28 mouse cellular contexts compared by ENCODE assay signal in the genomic region with DNA sequence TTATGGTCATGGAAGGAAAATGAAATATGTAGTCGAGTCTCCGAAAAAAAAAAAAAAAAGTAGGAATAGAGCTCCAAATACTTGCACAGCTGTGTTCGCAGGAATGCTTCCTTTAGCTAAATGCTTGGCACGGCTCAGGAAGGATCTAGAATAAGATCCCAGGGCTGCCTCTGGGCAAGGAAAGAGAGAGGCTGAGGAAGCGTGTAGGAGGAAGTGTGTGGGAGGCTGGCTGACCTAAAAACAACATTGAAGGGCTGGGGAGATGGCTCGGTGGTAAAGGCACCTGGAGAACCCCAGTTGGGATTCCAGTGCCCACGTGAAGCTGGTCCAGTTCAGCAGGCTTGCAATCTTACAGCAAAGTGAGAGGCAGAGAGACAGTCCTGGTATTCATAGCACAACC. TPM values are rescaled to one million over a fixed set of nuclear protein-coding genes. Genes with fewer than 3 reads are reported as not detected.
A peak's percentile ranks its signal among the peaks of the same experiment; 100 is the strongest.
DNase-seq lines count a peak whose midpoint lies in the region; ATAC-seq lines count a peak whose summit lies in the region.
"Had no signal": no experiment of that assay in that cellular context is flagged by ENCODE, and none has a peak within 500 bp of the region (broad histone marks: within the 10 kb centered on the region; RNA-seq: fewer than 3 reads in every experiment).

No protein-coding gene starts in this region.

- peak; percentile 92 for ATAC-seq in frontal cortex, adult (ENCODE audit: low TSS enrichment)
- no peak for ATAC-seq in granulocyte monocyte progenitor cell, adult 5-6 weeks (replicated peaks; ENCODE audit: poor library complexity, severe bottlenecking)
- ATAC-seq: CD4-positive, CD25-positive, alpha-beta regulatory T cell, adult 4 months; inflammation-experienced regulatory T-cells, adult 6 months; midbrain, embryonic 15.5 days; Patski had no signal

- intact Hi-C loops in left cerebral cortex, postnatal 36 days (cut with DNase I), result no loop called here

- H3K27ac ChIP-seq in midbrain, embryonic 10.5 days (replicated peaks), result no peak overlapping the region
- H3K27ac ChIP-seq: embryonic facial prominence, embryonic 13.5 days; hindbrain, embryonic 12.5 days; limb, embryonic 13.5 days; liver, embryonic 14.5 days; midbrain, embryonic 15.5 days had no signal

- H3K36me3 ChIP-seq in midbrain, embryonic 10.5 days, result no peaks in the 10 kb centered on the region
- H3K36me3 ChIP-seq: hindbrain, embryonic 12.5 days; limb, embryonic 13.5 days; midbrain, embryonic 15.5 days had no signal

- no peak for DNase-seq in frontal cortex, postnatal 10 days (ENCODE audit: low spot score in 2 of 2)
- peak; percentile 74 for DNase-seq in right cerebral cortex, adult 18-20 months
- no peak for DNase-seq in right cerebral cortex, postnatal 4 days
- DNase-seq in left cerebral cortex, postnatal 36 days (ENCODE audit: low spot score in 2 of 2), result peak; percentile 43 to 62
- DNase-seq in midbrain, embryonic 10.5 days (ENCODE audit: low spot score), result no peak
- DNase-seq in cerebellum, postnatal 4 days (ENCODE audit: low spot score in 2 of 2), result no peak
- DNase-seq: adrenal gland, adult 8-10 months; cerebellum, adult 9-11 months; gastrocnemius, postnatal 25 days; heart, postnatal 14 days; kidney, adult 9 months; kidney, postnatal 4 days; lung, postnatal 10 days; thymus, adult 18-20 months; thymus, postnatal 4 days had no signal

- no peaks in the 10 kb centered on the region for H3K27me3 ChIP-seq in midbrain, embryonic 10.5 days (ENCODE audit: low read depth, poor library complexity, severe bottlenecking)
- H3K27me3 ChIP-seq: embryonic facial prominence, embryonic 13.5 days; heart, embryonic 12.5 days; hindbrain, embryonic 12.5 days; limb, embryonic 13.5 days; megakaryocyte, embryonic 14.5 days; midbrain, embryonic 15.5 days; Patski had no signal

- WGBS in midbrain, embryonic 10.5 days, result 91% methylated on average over 7 of the region's 7 CpGs

- no peaks in the 10 kb centered on the region for H3K9me3 ChIP-seq in midbrain, embryonic 10.5 days (replicated peaks)
- H3K9me3 ChIP-seq: embryonic facial prominence, embryonic 13.5 days; heart, embryonic 12.5 days; hindbrain, embryonic 12.5 days; limb, embryonic 13.5 days; megakaryocyte, embryonic 14.5 days; midbrain, embryonic 15.5 days had no signal

- no peaks in the 10 kb centered on the region for H3K4me1 ChIP-seq in midbrain, embryonic 10.5 days
- H3K4me1 ChIP-seq: embryonic facial prominence, embryonic 13.5 days; heart, embryonic 12.5 days; hindbrain, embryonic 12.5 days; limb, embryonic 13.5 days; midbrain, embryonic 15.5 days had no signal

- no peak overlapping the region for H3K4me3 ChIP-seq in midbrain, embryonic 10.5 days
- H3K4me3 ChIP-seq: embryonic facial prominence, embryonic 13.5 days; heart, embryonic 12.5 days; hindbrain, embryonic 12.5 days; limb, embryonic 13.5 days; megakaryocyte, embryonic 14.5 days; midbrain, embryonic 15.5 days; myocyte had no signal

RNA-seq across cellular contexts. Expression of a gene that starts 23.9 kb away (rescaled TPM):
- 10 to 100 TPM; 40.6 to 42.5 TPM for total RNA-seq in left cerebral cortex, postnatal 36 days (2021)
- total RNA-seq in granulocyte monocyte progenitor cell, adult 5-6 weeks (2014; fragmentation: Nextera tagmentation), result 66.2 and 75.2 TPM in 2 replicates
- total RNA-seq in granulocyte monocyte progenitor cell, adult 5-6 weeks (2017), result 127 and 139 TPM in 2 replicates
- polyA plus RNA-seq in midbrain, embryonic 10.5 days (2016; fragmentation: Nextera tagmentation; extraction: Ambion mirVana), result 86.7 and 87.0 TPM in 2 replicates

RNA-seq across cellular contexts. Expression of a gene that starts 40.0 kb away (rescaled TPM):
- 1 to 10 TPM; 4.0 to 6.8 TPM for total RNA-seq in left cerebral cortex, postnatal 36 days (2021)
- 33.4 and 57.5 TPM in 2 replicates for total RNA-seq in granulocyte monocyte progenitor cell, adult 5-6 weeks (2014; fragmentation: Nextera tagmentation)
- 34.3 and 45.1 TPM in 2 replicates for total RNA-seq in granulocyte monocyte progenitor cell, adult 5-6 weeks (2017)
- polyA plus RNA-seq in midbrain, embryonic 10.5 days (2016; fragmentation: Nextera tagmentation; extraction: Ambion mirVana), result 8.4 and 8.7 TPM in 2 replicates

Comparison
In these comparisons a context has a peak if more than half of its experiments do, and no peak if none do; other contexts are left out.
1. DNase-seq: peak in right cerebral cortex, adult 18-20 months (single experiment) and left cerebral cortex, postnatal 36 days (2 of 2); none in frontal cortex, postnatal 10 days (0 of 2), right cerebral cortex, postnatal 4 days (single experiment), midbrain, embryonic 10.5 days (single experiment) and cerebellum, postnatal 4 days (0 of 2).
2. RNA of a gene that starts 40.0 kb away (total RNA-seq): 33.4 to 57.5 TPM in granulocyte monocyte progenitor cell, adult 5-6 weeks; 4.0 to 6.8 TPM in left cerebral cortex, postnatal 36 days; every median in the first group is over 4 times any median in the second.